Mouse (Mus musculus) C2C12 (cell line): ENCODE data around the gene Ttll11.
A peak's percentile ranks its signal among the peaks of the same experiment; 100 is the strongest.

Experiments
- CEBPB ChIP-seq: IDR thresholded peaks from one replicate; pipeline ENCODE4 v1.6.1; 2011; ENCODE audit warnings: low read depth, mild to moderate bottlenecking, control low read depth, moderate library complexity
- CTCF ChIP-seq: IDR thresholded peaks from one replicate; pipeline ENCODE4 v1.5.1; 2011; ENCODE audit not compliant: control insufficient read depth, insufficient read depth, insufficient read length
- MAX ChIP-seq: IDR thresholded peaks from one replicate; pipeline ENCODE4 v1.6.1; 2011; ENCODE audit warnings: mild to moderate bottlenecking, control low read depth
- MYOG ChIP-seq: IDR thresholded peaks from one replicate; pipeline ENCODE4 v1.6.1; 2011; ENCODE audit not compliant: control insufficient read depth, insufficient read length; ENCODE audit errors: extremely low read depth
- USF1 ChIP-seq: IDR thresholded peaks from one replicate; pipeline ENCODE4 v1.6.1; 2011; ENCODE audit warnings: low read depth, mild to moderate bottlenecking, control low read depth, moderate library complexity

DNA sequence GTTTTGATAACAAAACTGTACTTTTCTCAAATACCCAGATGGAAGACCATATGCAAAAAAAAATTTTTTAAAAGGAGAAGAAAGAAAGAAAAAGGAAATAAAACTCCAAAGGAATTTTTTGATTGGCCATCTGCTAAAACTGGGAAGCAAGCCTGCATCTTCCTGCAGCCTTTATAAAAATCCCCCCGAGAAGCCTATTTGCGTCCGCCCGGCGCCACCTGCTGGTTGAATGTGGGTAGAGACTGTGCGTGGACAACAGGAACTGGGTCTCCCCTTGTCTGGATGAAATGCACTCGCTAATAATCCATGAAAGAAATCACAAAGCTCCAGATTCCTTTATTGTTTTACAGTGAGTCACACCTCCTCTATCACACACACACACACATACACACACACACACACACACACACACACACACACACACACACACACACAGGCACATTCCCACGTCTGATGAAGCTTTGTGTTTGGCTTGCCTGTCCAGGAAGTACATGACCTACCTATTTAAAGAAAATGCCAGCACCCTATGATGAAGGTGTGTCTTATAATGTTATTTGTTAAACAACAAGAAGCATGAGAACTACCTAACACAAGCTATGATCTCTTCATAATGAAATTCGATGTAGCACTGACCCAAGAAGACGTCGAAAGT is 49.1 kb downstream of the Ttll11 start:
- TF ChIP-seq CTCF (peak; percentile 75), USF1 (no peak), MAX (no peak), MYOG (no peak), CEBPB (no peak)
